Mouse (Mus musculus): ENCODE data around the gene Olfr1316.

DNA sequence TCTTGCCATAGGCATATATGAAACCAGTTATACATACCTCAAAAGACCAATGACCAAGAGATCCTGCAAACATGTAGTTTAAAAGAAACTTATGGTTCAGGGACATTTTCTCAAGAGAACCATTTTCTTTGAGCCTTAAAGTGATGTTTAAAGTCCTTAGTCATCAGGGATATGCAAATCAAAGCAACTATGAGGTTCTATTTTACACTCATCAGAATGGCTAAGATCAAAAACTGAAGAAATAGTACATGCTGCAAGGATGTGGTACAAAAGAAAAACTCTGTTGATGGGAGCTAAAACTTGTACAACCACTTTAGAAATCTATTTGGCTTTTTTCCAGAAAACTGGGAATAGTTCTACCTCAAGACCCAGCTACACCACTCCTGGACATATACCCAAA, 57.0 kb downstream of the Olfr1316 start, which contains the start of gene Olfr1313:
- no peak for TF ChIP-seq CTCF (IDR thresholded peaks at IDR 0.05; ENCODE audit: borderline replicate concordance, extremely low read depth, insufficient read depth, insufficient read length)
- no peak for TF ChIP-seq POLR2A (IDR thresholded peaks at IDR 0.05; ENCODE audit: borderline replicate concordance, extremely low read depth, insufficient read depth, insufficient read length, poor library complexity, severe bottlenecking)
